Mouse (Mus musculus) heart, adult 11 months (tissue): ENCODE data around the gene Nrcam.
A peak's percentile ranks its signal among the peaks of the same experiment; 100 is the strongest.

ENCODE experiments used
- DNase-seq: peaks from one replicate; pipeline ENCODE4 v3.0.0; 2022

Nrcam gene

DNA sequence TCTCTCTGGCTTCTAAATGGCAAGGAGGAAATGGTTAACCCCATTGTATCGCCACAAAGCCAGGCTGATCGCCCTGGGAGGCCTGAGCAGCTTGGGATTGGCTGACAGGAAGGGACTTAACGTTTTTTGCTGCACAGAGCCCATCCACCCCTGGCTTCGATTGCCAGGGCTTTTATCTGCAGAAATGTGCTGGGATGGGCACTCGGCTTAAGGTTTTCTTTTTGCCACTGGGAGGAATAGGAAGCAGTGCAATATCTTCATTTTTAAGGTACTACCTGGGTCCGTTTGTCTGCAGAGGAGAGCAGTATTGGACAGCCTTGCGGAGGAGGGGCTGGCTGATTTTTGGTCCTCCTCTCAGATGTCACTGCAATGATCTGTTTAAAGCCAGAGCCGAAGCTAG lies 110.2 kb downstream of the Nrcam start:
- no peak for DNase-seq

DNA sequence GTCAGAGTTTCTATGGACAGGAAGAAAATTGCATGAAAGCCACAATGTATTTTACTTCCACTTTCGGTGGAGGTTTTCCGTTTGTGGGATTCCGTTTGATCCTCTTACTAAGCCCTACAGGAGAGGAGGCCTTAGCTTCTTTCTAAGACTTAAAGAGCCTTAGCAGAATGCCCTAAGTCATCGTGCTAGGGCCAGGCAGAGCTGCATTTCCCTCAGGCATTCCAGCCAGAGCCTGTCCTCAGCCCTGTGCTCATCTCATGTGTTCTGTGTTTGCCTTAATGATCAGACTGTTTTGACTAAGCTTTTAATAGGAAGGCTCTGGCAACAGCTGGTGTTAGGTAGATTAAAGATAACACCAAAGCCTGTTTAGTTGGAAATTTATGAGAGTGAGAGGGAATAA lies 111.5 kb downstream of the Nrcam start:
- no peak for DNase-seq

DNA sequence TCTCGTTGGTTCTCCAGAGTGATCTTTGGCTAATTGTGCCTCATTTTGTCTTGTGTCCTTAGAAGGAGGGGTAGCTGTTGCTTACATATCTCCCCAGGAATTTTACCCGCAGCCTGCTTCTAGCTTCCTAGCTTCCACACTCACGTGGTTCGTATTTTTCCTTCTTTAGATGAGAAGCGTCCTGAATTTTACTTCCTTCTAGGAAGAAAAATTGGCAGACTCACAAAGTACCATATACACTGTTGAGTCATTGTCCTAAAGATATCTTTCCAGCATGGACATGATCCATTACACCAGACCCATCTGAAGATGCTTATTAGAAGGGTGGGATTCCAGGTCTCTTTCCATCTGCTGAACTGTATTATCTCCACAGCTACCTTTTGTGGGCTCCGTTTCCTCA lies 122.2 kb downstream of the Nrcam start:
- no peak for DNase-seq

DNA sequence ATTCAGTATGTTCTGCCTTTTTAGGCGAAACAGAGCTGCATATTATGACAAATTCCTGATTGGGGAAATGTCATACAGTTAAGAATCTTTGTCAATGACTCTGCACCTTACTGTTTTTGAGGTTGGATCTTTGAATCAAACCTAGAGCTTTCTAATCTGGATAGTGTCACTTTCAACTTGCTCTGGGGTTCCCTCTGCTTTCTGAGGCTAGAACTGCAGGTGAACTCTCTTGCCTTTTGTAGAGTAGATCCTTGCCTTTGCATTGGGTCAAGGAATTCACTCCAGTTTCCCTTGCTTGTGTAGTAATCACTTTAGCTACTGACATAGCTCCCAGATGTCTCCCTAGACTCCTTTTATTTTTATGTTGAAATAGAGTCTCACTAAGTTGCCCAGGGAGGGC lies 123.1 kb downstream of the Nrcam start:
- no peak for DNase-seq

DNA sequence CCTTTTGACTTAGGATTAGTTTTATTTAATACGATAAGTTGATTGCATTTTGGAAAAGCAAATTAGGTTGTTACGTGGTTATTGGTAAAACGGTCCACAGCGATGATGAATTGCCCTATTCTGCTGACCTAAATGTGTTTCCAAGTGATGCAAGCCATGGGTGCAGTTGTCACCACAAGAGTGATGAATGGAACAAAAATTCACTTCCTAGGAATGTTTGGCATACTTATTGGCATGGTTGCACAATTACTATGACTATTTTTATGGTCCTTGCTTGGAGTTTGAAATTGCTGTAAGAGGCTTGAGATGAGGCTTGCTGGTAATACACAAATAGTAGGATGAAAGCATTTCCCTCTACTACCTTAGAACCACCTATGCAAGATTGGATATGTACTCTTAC lies 125.1 kb downstream of the Nrcam start:
- DNase-seq: no peak

DNA sequence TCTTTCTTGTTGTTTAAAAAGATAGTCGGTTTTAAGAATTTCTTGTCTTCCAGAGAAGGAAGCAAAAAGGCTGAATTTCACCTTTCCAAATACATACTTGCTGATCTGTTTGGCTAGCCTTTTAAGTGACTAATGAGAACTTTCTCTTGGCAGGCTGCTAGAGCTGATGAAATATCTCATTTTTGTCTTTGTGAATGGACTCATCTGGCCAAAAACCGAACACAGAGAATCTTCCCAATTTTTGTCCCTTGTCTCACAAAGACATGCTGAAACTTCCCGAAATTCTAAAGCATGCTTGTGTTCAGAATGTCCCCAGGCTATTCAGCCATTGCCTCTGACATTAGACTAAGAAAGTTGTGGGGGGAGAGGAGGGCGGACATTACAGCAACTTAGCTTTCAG lies 129.3 kb downstream of the Nrcam start:
- DNase-seq: peak; percentile 39

DNA sequence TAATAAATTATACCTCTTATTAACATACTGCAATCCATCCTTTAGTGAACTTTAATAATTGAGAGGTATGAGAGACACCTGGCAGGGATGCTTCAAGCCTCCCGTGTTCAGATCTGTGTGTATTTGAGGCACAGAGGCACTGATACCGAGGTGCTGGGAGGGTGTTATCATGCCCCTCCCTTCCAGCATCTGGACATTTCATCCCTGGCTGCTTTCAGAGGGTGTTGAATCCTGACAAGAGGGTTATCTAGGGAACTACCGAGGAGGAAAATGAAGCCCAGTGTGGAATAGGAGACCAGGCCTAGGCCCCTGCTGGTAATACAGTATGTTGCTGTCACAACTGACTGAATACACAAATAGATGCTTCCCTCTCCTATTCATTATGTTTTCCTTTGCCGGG lies 133.8 kb downstream of the Nrcam start:
- DNase-seq: no peak

DNA sequence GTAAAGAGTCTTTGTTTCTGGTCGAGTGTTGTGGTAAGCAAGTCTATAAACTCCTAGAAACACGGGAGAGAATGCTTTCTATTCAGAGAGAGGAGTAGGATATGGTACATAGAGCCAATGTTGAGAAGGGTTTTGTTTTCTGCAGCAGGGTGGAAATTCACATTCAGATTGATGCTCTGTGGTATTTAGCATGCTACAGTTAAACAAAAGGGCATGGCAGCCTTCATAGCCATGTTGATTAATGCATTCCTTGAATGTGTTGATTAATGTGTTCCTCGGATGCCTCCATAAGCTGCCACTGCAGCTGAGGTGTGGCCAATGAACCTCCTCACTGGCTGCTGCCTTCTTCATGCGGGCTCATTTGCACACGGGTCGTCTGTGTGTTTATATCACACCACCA lies 134.3 kb downstream of the Nrcam start:
- DNase-seq: no peak

DNA sequence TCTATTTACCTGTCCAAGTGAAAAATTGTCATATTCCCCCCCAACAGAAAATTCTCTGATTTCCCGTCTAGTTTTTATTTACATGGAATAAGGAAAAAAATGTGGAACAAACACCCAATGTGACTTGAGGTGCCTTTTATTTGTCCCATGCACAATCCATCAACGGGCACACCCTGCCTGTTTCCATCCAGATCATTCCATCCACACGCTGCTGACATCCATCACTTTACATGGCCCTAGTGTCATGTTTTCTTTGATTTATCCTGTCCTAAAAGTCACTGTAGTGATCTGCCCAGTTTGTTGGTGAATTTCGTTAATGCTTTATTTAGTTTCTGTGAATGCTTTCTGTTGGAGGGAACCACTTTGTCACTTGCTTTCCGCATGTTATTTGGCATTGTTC lies 142.4 kb downstream of the Nrcam start:
- DNase-seq: peak; percentile 16

DNA sequence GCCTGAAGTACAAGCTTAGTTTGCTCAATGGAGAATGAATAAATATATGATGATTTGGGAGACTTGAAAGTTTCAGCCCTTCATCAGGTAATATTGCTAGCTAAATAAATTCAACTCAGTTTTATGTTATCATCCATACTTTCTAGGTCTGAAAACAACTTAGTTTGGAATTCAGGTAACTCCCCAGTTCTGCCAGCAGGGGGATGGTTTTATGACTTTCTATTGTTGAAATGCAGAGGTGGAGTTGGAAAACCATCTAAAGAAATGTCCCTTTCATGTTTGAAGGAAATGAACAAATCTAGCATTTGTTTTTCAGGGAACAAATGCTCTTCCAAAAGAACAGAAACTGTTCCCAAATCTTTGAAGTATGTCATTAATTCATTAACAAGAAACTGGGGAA lies 146.7 kb downstream of the Nrcam start:
- no peak for DNase-seq

DNA sequence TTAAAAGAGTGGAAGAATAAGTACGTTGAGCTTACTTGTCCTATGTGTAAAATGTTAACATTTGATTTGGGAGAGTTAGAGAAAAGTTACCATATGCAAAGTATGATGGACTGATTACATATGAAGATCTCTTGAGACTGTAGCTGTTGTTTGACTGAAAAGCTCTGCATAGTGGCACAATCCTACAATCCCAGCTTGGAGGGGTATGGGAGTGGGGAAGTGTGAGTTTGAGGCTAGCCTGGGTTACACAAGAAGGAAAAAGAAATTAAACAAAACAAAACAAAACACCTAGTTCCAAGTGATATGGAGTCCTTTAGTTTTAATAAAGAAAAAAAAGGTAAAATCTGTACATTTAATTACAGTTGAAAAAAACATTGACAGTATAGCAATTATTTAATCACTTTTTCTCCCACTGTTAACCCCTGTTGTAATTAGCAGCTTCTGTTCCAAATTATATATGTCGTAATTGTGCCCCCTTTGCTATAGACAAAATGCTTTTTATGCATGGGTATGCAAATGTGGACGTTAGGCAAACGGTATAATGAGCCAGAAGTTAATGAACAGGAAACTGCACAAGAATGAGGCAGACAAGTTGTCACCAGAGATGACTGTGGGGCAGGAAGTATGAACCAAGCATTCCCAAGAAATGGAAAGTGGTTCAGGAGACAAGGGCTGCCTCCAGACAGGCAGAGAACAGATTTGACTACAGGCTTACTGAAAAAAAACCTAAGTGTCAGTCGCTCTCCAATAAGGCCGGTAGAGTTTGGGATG lies 150.8 kb downstream of the Nrcam start:
- DNase-seq: no peak

DNA sequence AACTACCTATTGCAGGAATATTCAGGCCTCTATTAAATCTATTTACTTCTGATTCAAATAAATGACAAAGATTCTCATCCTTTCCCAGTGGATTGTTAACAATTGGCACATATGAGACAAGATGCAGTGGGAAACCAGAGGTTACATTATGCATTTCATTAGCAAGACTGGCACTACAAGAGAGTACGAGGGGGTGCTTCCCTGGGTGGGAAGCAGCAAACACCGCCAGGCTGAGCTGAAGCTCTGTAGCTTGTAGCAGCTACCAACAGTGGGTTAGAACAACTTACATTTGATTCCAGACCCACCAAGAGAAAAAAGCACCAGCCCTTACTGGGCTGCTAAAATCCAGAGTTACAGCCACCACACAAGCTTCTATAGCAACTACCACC lies 151.3 kb downstream of the Nrcam start:
- no peak for DNase-seq

DNA sequence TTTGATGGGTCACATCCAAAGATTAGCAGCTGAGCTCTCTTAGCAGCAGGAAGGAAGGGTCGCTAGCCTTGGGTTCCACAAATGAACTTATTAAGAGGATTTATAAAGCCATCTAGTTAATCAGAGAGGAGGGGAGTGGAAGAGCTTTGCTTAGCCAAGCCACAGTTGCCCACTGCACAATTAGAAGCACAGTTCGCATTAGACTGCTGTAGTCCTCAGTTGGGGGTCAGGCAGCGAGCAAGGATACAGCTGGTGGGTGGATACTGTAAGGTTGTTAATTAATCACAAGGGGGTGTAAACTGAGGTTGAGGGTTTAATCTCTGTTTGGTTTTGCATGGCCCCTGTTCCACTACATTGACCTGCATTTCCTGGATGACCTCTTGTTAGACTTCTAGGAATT lies 152.7 kb downstream of the Nrcam start:
- DNase-seq: no peak

DNA sequence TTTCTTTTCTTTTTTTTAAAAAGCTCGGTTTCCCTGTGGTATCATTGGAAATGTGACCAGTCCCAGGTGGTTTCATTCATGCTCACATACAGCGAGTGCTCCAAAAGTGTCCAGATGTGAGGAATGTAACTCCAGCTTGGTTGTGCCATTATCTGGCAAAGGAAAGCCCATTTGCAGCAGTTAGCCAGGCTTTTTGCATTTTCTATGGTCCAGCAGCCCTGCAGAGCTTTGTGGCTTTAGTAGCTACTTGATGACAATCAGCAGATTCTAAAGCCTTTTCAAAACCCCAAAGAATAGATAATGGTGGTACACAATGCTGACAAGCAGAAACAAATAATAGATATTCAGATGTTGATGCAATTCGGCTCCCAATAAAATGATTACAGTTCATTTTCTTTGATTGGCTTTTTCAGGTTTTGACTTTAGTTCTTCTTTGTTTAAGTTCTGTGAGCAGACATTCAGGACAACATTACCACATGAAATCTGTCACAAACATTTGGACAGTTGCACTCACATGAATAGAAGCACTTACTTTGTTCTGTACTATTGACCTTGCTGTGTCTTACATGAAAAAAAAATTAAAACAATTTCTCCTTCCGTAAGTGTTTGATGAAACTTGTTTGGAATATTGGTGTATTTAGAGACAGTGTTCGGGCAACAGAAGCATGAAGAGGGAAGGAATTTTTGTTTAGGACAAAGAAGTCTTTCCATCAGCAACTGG lies 164.2 kb downstream of the Nrcam start:
- no peak for DNase-seq

DNA sequence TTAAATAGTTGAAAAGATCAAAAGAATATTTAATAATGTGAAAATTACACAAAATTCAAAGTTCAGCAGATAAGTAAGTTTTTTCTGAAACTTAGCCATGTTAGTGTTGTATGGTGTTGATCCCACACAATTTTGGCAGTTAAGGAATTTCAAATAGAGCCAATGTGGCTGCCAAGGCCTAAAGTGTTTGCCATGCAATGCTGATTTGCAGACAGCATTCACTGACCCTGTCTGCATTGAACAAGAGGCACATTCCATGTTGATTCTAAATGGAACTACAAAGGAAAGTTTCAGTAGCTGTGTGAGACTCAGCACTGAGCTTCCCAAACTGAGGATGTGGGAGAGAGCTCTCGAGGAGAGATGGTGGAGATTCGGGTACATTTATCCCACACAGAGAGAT lies 169.1 kb downstream of the Nrcam start:
- DNase-seq: no peak

DNA sequence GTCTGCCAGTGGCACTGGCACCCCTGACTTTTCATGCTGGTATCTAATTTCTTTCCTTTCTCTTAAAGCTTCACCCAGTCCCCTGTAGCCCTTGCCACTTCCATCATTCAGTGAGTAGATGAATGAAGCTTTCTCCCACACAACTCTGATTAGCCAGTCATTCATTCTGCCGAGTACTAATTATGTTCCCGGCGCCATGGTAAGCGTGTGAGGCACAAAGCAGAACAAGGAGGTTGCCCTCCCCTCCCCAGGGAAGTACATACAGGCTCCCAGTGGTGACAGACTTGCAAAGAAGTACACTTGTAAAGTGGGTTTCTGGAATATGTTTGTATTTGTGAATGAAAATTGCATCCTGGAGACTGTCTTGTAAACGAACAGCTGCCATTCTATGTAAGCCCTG lies 170.2 kb downstream of the Nrcam start:
- no peak for DNase-seq

DNA sequence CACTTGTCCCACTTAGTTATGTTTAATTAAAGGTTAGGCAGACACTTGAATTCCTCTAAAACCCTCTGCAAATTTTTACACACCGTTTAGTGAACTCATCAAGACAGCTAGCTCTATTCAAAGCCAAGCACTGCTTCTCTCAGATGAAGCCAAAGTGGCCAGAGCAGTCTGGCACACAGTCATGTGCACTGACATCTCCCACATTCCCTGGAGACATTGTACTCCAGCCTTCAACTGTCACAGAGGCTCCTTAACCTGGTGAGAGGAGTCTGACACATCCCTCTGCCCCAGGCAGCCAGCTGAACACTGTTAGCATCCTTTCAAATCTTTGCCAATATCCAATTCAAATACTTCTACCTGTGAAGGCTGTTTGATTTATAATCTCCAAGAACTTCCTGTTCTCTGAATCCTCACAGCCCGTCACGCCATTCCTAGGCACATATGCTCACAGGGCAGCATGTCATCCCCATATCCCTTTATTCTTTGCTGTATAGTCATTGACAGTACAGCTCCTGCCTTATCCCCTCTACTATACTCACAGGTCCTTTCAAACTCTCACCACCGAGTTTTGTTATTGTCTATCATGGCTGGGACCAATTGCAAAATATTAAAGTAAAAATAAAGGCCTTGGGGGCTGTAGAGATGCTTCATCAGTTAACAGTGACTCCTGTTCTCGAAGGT lies 173.3 kb downstream of the Nrcam start:
- no peak for DNase-seq

DNA sequence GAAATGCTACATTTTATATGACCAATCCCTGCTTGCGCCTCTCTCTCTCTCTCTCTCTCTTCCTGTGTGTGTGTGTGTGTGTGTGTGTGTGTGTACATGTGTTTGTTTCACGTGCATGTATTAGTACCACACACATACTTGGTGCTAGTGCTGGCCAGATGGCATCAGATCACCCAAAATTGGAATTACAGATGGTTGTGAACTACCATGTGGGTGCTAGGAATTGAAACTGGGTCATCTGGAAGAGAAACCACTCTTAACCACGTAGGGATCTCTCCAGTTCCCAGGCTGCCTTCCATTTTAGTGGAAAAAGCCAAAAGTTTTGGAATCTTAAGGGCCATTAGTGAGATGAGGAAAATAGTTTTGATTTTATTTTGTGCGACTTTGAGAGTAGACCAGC lies 175.1 kb downstream of the Nrcam start:
- DNase-seq: no peak

DNA sequence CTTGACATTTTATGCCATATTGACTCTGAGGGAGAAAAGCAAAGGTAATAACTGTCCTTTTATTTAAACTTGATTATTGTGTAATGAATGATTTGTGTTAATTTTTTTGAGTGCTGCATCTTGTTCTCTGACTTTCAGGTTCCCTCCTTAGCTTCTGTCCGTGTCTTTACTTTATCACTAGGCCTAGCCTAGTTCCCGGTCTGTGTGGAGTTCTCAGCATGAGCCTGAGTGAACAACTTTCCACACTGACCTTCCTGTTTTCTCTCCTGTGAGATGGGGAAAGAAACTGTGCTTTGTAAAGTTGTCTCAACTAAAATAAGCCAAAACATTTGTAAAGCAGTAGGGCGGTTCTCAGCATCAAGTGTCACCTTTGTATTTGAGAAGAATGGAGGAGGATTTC lies 179.9 kb downstream of the Nrcam start:
- DNase-seq: no peak

DNA sequence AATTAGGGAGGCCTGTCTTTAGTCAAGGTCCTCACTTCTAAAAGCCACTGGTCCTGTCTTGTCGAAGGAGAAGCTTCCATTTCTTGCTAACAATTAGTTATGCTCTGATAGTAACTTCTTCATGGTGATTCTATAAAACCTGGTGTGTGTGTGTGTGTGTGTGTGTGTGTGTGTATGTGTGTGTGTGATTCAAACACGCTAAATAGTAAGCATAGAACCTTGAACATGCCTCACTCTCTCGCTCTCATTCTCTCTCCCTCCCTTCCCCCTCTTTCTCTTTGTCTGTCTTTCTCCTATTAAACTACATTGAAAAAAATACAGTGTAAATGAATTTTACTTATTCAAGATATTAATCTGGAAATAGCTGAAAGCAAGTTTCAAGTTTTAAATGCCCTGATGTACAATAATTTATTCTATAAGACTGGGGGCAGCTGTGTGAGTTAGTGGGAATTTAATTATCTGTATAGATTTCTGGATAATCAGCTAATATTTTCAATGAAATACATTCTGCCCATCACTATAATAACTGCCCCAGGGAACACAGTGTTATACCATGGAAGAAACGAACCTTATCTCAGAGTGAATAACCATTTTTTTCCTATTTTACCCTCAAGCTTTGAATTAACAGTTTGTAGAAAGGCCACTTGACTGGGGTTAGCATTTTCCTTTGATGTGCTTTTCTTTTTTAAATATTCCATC lies 180.9 kb downstream of the Nrcam start:
- no peak for DNase-seq

DNA sequence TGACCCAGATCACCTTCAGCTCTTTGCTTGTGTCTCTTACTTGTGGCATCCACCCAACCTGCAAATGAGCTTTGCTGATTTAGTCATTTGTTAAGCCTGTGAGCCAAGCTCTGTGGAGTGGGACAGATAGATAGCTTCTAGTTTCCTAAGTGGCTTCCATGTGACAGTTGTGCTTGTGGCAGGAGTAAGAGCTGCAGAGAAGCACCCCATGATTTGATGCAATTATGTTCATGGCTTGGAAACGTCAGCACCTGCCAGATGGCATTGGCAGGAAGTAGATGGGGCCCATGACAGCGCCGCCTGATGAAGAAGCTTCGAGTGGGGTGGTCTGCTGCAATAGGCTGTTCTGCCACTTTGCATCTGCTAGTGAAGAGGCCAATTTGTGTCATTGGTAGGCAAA lies 186.4 kb downstream of the Nrcam start:
- no peak for DNase-seq

DNA sequence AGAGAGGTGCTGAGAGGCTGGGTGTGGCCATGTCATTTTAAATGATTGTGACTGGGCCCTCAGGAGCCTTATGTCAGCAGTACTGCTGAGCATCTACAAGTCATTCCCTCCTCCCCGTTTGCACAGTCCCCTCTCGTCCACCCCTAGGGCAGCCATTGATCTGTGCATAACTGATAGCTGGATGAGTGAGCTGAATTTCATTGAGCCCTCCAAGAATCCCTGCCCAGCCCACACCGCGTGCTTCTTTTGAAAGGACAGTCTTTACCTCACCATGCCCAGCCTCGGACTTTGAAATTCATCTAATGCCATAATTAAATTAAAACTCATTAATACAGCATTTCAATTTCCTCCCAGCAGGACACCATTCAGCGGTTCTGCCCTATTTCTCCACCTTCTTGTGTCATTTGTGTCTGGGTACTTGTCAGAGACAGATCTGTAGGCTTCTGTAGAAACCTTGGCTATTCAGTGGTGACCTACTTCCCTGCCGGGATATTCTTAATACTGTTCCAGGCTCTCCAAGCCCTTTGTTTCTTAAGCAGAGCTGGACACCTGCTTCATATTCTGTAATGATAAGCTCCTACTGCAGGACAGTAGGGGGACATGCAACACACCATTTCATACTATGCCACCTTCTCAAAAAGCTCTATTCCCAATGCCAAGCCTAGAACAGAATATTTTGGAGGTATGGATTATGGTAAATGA lies 190.9 kb downstream of the Nrcam start:
- no peak for DNase-seq

DNA sequence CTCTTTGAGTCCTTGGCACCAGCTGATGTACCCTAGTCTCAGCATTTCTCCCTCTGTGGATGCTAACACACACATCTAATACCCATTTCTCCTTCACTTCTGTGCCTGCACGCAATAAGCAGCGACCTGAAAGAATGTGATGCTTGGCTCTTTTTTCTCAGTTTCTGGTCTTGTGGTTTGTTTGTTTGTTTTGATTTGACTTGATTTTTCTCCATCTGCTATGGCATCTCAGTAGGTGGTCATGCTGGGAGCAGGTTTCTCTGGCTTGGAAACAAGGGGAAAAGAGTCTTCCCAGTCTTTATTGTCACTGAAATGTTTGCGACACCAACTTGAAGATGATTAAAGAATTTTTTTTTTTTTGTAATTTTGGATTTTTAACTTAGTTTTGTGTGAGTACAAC lies 192.8 kb downstream of the Nrcam start:
- DNase-seq: no peak
